23 mouse cellular contexts compared by ENCODE assay signal in the genomic region with DNA sequence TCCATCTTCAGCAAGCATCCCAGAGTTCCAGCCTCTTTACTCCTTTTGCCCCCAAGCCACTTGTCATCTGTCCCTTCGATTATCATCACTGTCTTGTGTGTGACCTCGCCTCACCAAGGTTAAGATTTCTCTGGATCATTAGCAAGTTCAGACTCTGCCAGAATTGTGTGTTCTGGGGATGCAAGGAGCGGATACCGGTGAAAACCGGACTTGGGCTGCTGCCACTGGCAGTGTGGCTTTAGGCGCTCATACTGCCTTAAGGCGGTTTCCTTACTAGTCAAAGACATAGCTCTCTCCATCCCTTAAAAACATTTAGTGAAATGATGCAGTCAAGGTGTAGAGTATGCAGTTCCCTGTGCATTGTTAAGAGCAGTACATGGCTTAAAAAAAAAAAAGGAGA. TPM values are rescaled to one million over a fixed set of nuclear protein-coding genes. Genes with fewer than 3 reads are reported as not detected.
DNase-seq lines count a peak whose midpoint lies in the region; ATAC-seq and TF ChIP-seq lines count a peak whose summit lies in the region.
"Had no signal": no experiment of that assay in that cellular context is flagged by ENCODE, and none has a peak within 500 bp of the region (broad histone marks: within the 10 kb centered on the region; RNA-seq: fewer than 3 reads in every experiment).

No protein-coding gene starts in this region.

- H3K36me3 ChIP-seq in ES-E14 (ENCODE audit: control insufficient read depth, insufficient read depth, low read length, poor library complexity, severe bottlenecking): peaks cover 2% of the 10 kb centered on the region; the same call in 1 of the 2 replicates
- peaks cover 5% of the 10 kb centered on the region; the same call in 1 of the 2 replicates for H3K36me3 ChIP-seq in limb, embryonic 10.5 days
- no peaks in the 10 kb centered on the region; the same call in 1 of the 2 replicates for H3K36me3 ChIP-seq in intestine, postnatal 0 days (ENCODE audit: control insufficient read depth, insufficient read depth)
- H3K36me3 ChIP-seq: hindbrain, embryonic 13.5 days; liver, embryonic 13.5 days; midbrain, embryonic 15.5 days; neural tube, embryonic 12.5 days had no signal

- H3K4me1 ChIP-seq in ES-E14 (ENCODE audit: control insufficient read depth in 2 of 2, insufficient read depth in 2 of 2, low read length in 2 of 2, poor library complexity in 1 of 2): peaks cover 4 to 17% of the 10 kb centered on the region in 2 experiments; a peak in 3 of 4 replicates
- peaks cover 40% of the 10 kb centered on the region for H3K4me1 ChIP-seq in limb, embryonic 10.5 days
- no peaks in the 10 kb centered on the region for H3K4me1 ChIP-seq in intestine, postnatal 0 days (replicated peaks; ENCODE audit: control insufficient read depth, insufficient read depth, low read length)

- TF ChIP-seq CTCF in intestine, postnatal 0 days (IDR thresholded peaks at IDR 0.05; ENCODE audit: low read depth): no peak

- no peak overlapping the region for H3K27ac ChIP-seq in ES-E14 (ENCODE audit: insufficient read depth, low read depth, low read length, poor library complexity, severe bottlenecking)
- no peak overlapping the region for H3K27ac ChIP-seq in limb, embryonic 10.5 days
- H3K27ac ChIP-seq in intestine, postnatal 0 days (ENCODE audit: low read depth, low read length): no peak overlapping the region
- H3K27ac ChIP-seq: heart, embryonic 13.5 days; hindbrain, embryonic 13.5 days; left cerebral cortex, adult 2 months; liver, embryonic 13.5 days; midbrain, embryonic 15.5 days; neural tube, embryonic 12.5 days had no signal

- no peaks in the 10 kb centered on the region for H3K9me3 ChIP-seq in ES-E14 (ENCODE audit: control insufficient read depth, insufficient read depth, low read depth, low read length)
- no peaks in the 10 kb centered on the region for H3K9me3 ChIP-seq in limb, embryonic 10.5 days (replicated peaks)
- H3K9me3 ChIP-seq in intestine, postnatal 0 days (ENCODE audit: control insufficient read depth): no peaks in the 10 kb centered on the region
- H3K9me3 ChIP-seq: heart, embryonic 13.5 days; hindbrain, embryonic 13.5 days; liver, embryonic 13.5 days; midbrain, embryonic 15.5 days; neural tube, embryonic 12.5 days had no signal

- H3K4me2 ChIP-seq in intestine, postnatal 0 days (replicated peaks; ENCODE audit: low read depth): no peak overlapping the region
- H3K4me2 ChIP-seq: hindbrain, embryonic 13.5 days; midbrain, embryonic 15.5 days; neural tube, embryonic 12.5 days had no signal

- WGBS in limb, embryonic 10.5 days: 93% methylated on average over 7 of the region's 7 CpGs
- WGBS in intestine, postnatal 0 days: 95% methylated on average over 7 of the region's 7 CpGs

- no peak for ATAC-seq in intestine, postnatal 0 days
- ATAC-seq: forebrain, postnatal 0 days; inflammation-experienced regulatory T-cells, adult 6 months; midbrain, embryonic 15.5 days had no signal

- H3K9ac ChIP-seq in ES-E14 (ENCODE audit: insufficient read depth, low read depth, low read length, poor library complexity, severe bottlenecking): no peak overlapping the region
- H3K9ac ChIP-seq in intestine, postnatal 0 days (ENCODE audit: low read depth, low read length): no peak overlapping the region
- H3K9ac ChIP-seq: forebrain, postnatal 0 days; heart, embryonic 13.5 days; hindbrain, embryonic 13.5 days; liver, embryonic 13.5 days; midbrain, embryonic 15.5 days; neural tube, embryonic 12.5 days had no signal

- H3K27me3 ChIP-seq in limb, embryonic 10.5 days (ENCODE audit: low read depth, poor library complexity, severe bottlenecking): no peaks in the 10 kb centered on the region
- no peaks in the 10 kb centered on the region for H3K27me3 ChIP-seq in intestine, postnatal 0 days (replicated peaks; ENCODE audit: control insufficient read depth, insufficient read depth, low read length)
- H3K27me3 ChIP-seq: heart, embryonic 13.5 days; midbrain, embryonic 15.5 days; neural tube, embryonic 12.5 days had no signal

- no peak overlapping the region for H3K4me3 ChIP-seq in ES-E14 (ENCODE audit: insufficient read depth in 1 of 2, low read depth in 1 of 2, low read length in 2 of 2, poor library complexity in 1 of 2, severe bottlenecking in 1 of 2)
- H3K4me3 ChIP-seq in limb, embryonic 10.5 days: no peak overlapping the region
- no peak overlapping the region for H3K4me3 ChIP-seq in intestine, postnatal 0 days (ENCODE audit: low read depth, low read length)
- H3K4me3 ChIP-seq: heart, embryonic 13.5 days; hindbrain, embryonic 13.5 days; left cerebral cortex, adult 2 months; midbrain, embryonic 15.5 days; neural tube, embryonic 12.5 days had no signal

- DNase-seq in retina, postnatal 1 day: peak; percentile 59
- no peak for DNase-seq in retina, embryonic 14.5 days (ENCODE audit: low spot score)
- peak; percentile 45 for DNase-seq in ES-E14 (ENCODE audit: low read depth, low spot score)
- DNase-seq in induced T-regulatory cell, adult 2 months (ENCODE audit: low read depth): peak; percentile 44
- DNase-seq in limb, embryonic 10.5 days (ENCODE audit: low spot score): no peak
- no peak for DNase-seq in frontal cortex, postnatal 36 days (ENCODE audit: low spot score in 2 of 2)
- DNase-seq: adrenal gland, adult 2 months; B cell, adult 2 months; cerebellum, adult 11-12 months; cerebellum, postnatal 14 days; forebrain, postnatal 0 days; gastrocnemius, postnatal 25 days; heart, adult 18-20 months; kidney, adult 2 months; liver, embryonic 13.5 days; right cerebral cortex, postnatal 4 days had no signal

- in situ Hi-C loops in ES-E14 (cut with MboI; ENCODE audit: low sequenced_read_pairs in 2 of 2, unreplicated experiment in 2 of 2): no loop called here

TF ChIP-seq in ES-E14, 5 proteins besides CTCF, POLR2A, EP300 and RAD21:
- no peak for TF ChIP-seq MAFK (IDR thresholded peaks at IDR 0.05; ENCODE audit: insufficient read depth, low read depth, low read length)
- no peak for TF ChIP-seq CHD2 (IDR thresholded peaks at IDR 0.05; ENCODE audit: low read depth, low read length)
- TF ChIP-seq ZNF384 (IDR thresholded peaks at IDR 0.05; ENCODE audit: low read depth, low read length): no peak
- no peak for TF ChIP-seq HCFC1 (IDR thresholded peaks at IDR 0.05; ENCODE audit: borderline replicate concordance, insufficient read depth, low read length)
- no peak for TF ChIP-seq ZC3H11A (IDR thresholded peaks at IDR 0.05; ENCODE audit: borderline replicate concordance, low read depth, low read length)

RNA-seq across cellular contexts. Expression of a gene that starts 2.8 kb away (rescaled TPM):
- total RNA-seq in ES-E14 (2012; rRNA removed): 75.1 and 96.9 TPM in 2 replicates
- 83.6 and 100 TPM in 2 replicates for polyA plus RNA-seq in limb, embryonic 10.5 days (2016; fragmentation: Nextera tagmentation; extraction: Ambion mirVana)
- polyA plus RNA-seq in intestine, postnatal 0 days (2015; fragmentation: Nextera tagmentation; extraction: Ambion mirVana): 34.8 and 35.7 TPM in 2 replicates

RNA-seq across cellular contexts. Expression of a gene that starts 48.0 kb away (rescaled TPM):
- total RNA-seq in ES-E14 (2012; rRNA removed): 74.4 and 118 TPM in 2 replicates
- 28.9 and 29.4 TPM in 2 replicates for polyA plus RNA-seq in limb, embryonic 10.5 days (2016; fragmentation: Nextera tagmentation; extraction: Ambion mirVana)
- 87.8 and 98.2 TPM in 2 replicates for polyA plus RNA-seq in intestine, postnatal 0 days (2015; fragmentation: Nextera tagmentation; extraction: Ambion mirVana)

Comparison
In these comparisons a context has a peak if more than half of its experiments do, and no peak if none do; other contexts are left out.
1. DNase-seq: peak in retina, postnatal 1 day (single experiment), ES-E14 (single experiment) and induced T-regulatory cell, adult 2 months (single experiment); none in retina, embryonic 14.5 days (single experiment), limb, embryonic 10.5 days (single experiment) and frontal cortex, postnatal 36 days (0 of 2).